Mouse (Mus musculus) spleen, adult 18-20 months (tissue): ENCODE data around the gene Cln3.

Experiments used
- DNase-seq, 2 experiments: peaks; one replicate each; pipeline ENCODE4 v3.0.0; 2022; ENCODE audit warnings: mixed read lengths in 2 of 2

Gene Cln3

DNA sequence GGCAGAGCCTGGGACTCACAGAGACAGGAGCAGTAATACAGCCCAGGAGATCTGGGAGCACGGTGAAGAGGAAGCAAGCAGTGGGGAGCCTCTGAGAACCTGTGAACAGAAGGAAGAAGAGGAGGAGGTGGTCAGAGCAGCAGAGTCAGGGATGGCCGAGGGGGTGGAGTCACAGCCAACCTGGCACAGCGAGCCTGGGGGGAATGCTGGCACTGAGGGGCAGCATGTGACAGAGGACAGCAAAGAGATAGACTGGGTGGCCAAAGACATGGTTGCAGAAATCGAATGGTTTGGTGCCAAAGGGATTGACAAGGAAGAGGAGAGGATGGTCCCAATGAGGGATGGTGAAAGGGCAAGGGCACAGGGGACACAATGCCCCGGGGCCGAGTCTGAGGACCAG, at the start of gene Cln3:
Gene Cln3, minus strand, starts transcription at position 101 of the 400 bp plus-strand sequence.
- DNase-seq, result no peak

DNA sequence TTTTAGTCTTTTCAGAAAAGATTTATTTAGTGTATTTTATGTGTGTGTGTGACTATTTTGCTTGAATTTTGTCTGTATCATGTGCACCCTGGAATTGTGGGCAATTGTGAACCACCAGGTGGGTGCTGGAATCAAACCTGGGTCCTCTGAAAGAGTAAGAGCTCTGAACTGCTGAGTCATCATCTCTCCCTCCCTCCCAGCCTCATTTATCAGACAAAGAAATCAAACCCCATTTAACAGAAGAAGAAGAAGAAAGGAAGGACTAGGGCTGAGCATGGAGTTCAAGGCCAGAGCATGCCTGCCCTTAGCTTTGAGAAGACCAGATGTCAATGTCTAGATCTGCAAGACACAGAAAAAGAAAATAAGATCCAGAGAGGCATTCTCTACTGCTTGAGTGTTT, 49.8 kb upstream of the Cln3 start:
- no peak for DNase-seq

DNA sequence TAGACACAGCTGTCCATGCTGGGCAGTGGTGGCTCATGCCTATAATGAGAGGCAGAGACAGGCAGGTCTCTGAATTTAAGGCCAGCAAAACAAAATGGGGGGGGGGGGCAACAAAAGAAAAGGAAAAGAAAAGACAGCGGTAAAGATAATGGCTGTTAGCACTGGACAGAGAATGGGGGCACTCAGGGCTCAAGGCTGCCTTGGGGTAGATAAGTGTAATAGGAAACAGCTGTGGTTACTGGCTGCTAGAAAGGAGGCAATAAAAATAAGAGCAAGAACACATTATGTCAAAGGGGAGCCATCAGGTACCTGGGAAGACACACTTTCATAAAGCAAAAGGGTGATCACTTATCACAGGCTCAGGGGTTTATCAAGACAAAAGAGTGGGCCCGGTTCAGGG, 46.9 kb upstream of the Cln3 start:
- DNase-seq, result no peak

DNA sequence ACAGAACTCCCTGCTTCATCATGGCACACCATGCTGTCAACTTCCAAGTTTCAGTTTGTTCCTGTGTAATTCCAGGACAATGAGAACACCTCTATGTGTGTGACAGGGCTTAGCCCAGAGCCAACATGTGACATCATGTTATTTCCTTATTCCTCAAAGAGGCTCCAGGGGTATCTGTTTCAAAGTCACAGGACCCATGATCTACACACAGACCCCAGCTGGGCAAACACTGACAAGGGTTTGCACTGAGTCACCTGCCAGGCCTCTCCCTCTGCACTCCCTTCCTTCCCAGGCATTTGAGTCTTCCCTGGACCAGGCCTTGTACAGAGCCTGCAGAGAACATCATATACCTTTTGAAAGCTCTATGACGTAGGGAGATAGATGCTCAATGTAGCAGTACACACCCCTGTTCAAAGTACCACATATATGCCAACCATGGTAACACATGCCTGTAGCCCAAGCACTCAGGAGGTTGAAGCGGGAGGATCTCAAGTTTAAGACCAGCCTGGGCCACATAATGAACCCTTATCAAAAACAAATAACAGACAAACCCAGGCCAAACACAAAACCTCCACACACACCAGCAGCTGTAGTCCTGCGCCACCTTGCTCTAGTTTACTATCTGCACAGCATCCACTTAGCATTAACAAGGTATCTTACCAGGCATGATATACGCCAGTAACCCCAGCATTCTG, 45.4 kb upstream of the Cln3 start, which contains the start of gene Nupr1:
Gene Nupr1, minus strand, starts transcription at position 38 of the 695 bp plus-strand sequence.
- DNase-seq, result no peak

DNA sequence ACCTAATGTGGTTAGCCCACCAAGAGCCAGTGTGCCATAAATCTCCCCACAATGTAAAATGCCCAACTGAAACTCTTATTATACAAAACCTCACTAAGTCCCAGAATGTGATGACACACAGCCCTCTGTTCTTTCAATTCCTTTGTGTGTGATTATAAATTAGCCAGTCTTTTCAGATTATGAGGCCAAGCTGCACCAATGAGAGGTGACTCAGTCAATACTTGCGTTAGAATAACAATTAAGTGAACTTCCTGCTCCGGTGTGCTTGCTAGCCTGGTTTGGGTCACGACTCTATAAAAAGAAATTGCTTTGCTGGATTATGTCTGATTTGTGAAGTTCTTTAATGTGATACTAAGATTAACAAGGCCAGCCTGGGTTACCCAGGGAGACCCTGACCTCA, 44.3 kb upstream of the Cln3 start:
- no peak for DNase-seq

DNA sequence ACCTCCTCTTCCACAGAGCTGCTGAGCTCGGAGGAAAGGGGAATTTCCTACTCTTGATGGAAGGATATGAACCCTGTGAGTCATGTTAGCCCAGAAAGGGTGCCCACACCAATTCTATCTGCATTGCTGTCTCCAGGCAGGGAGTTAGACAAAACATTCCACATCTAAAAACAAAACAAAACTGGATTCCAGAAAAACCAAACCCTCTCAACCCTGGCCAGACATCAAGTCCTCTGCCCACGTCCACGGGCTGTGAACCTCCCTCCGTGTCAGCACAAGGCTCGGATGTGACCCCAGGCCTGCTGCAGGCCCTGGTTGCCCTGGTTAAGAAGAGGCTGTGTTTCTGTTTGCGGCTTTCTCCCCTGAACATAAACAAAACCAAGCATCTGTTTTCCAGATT, 42.5 kb upstream of the Cln3 start:
- DNase-seq, result no peak

DNA sequence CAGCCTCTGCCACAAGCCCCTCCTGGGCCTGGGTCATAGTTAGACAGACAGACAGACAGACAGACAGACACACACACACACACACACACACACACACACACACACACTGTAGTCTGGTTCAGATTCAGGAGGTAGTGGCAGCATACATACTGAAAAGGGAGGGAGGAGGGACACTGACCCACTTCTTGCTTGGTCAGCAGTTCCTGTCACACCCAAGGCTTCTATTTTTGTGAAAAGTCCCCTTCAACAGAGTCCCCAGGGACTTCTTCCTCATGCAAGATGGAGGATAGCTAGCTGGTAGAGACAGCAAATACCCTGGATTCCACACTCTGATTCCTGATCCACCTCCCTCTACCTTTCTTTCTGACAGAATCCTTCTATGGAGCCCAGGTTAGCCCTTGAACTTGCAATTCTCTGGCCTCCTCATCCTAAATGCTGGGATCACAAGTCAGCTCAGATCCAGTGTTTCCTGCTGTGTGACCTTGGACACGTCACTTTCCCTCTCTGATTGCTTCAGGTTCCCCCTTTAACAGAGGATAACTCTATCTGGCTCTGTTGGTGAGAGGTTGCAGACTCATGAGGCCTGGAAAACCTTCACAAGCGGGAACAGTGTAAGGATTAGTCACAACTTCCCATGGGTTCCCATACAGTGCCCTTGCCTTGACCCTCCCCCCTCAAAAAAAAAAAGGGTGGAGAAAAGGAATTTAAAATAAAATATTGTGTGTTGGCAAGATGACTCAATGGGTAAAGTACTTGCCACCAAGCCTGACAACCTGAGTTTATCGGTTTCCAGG, 40.4 kb upstream of the Cln3 start:
- DNase-seq, result no peak

DNA sequence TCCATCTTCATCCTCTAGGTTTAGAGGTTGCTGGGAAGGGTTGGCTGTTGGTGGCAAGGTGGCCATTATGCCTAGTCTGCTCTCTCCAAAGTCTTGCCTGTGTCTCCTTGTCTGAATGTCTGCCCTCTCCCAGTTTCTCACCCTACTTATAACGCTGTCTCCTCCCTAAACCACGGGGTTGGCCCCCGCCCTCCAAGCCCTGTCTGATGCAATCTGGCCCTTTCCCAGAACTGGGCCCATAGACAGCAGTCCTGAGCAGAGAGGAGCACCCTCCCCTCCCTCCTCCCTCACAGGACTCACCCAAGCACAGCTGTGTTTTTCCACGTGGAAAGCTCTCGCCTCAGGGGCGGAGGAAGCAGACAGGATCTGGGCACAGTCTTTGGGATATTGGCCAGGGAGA, 39.8 kb upstream of the Cln3 start:
- DNase-seq, result peak in 1 of 2 experiments; percentile 16

DNA sequence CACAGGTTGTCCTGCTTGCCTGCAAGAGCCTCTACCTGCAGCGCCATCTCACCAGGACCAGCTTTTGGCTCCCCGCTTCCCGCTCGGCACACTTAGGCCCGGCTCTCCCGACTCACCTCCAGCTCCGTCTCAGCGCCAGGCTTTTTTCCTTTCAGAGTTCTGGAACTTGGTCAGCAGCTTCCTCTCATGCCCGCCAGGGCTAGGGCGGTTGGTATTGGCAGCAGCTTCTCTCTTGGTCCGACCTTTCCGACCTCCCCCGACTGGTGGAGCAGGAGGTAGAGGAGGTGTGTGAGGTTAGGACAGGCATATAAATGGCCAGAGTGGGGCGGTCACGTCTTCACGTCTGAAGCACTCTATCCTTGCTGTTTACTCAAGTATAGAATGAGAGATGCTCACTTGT, 39.2 kb upstream of the Cln3 start:
- DNase-seq, result no peak

DNA sequence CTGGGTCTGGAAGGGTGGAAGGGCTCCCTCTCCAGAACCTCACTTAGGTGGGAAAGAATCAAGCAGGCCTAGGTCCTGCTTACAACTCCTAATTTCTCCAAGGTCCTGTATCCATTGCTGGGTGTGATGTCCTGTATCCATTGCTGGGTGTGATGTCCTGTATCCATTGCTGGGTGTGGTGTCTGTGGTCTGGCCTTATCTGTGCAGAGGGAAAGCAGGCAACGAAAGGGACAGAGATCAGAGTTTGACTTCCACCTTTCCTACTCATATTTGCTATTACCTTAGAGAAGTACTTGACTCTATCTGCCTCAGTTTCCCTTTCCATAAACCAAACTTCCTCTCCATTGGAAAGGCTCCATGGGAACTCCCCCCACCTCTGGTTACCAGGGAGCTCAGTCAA, 37.8 kb upstream of the Cln3 start:
- no peak for DNase-seq

DNA sequence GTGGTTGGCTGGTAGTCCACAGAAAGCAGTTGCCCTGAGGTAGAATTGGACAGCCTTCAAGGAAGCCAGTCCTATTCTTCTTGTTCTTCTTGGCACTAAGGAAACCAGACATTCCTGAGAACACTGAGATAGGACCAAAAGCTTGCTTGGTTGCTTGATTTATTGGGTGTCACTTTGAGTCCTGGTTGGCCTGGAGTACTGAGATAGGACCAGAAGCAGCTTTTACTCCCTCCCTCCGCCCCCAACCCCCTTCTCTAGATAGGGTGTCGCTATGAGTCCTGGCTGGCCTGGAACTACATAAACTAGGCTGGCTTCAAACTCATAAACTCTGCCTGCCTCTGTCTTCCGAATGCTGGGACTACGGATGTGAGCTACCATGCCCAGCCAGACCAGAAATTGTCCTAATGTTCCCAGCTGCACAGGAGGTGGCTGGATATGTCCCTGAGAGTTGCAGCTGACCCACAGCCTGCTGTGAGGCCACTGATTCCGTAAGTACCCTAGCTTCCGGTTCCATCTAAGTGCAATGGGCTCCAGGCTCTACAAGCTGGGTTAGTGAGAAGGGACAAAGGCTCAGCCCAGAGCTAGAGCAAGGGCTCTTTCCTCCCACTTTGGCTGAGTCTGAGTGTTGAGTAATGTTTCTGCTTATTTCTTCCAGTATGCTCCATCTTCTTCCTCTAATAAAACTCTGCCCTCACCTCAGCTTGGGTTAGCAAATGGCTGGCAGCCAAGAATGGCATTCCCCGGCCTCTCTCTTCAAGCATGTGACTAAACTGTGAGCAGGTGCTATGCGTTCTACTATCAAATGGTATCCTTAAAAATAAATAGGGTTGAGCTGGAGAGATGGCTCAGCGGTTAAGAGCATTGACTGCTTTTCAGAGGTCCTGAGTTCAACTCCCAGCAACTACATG, 36.1 kb upstream of the Cln3 start:
- no peak for DNase-seq

DNA sequence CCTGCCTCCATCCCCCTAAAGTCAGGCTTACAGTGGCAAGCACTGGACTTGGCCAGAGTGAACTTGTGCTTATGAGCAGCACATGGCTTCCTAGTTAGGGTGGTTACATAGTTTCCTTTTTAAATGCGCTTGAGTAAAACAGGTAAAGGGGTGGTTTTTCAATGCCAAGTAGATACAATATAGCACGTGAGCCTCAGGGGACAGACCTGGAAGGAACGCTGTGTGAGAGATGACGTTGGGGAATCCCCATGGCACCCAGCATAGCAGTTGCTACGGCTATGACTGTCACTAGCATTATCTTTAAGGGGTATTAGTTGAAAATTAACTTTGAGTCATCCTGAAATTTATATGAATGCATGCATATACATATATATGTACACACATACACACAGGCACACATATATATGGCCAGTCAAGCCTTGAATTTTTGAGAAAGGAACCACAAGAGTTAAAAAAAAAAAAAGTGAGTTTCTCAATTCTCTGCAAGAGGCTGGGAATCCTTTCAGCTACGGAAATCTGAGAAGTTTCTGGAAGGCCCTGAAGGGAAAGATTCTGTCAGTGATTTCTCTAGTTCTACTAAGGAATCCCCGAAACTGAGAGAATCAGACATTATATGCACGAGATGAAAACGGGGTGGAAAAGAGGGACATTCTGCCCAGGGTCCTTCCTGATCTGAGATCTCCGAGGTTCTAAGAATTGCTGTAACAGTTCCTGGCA, 34.1 kb upstream of the Cln3 start:
- DNase-seq, result no peak

DNA sequence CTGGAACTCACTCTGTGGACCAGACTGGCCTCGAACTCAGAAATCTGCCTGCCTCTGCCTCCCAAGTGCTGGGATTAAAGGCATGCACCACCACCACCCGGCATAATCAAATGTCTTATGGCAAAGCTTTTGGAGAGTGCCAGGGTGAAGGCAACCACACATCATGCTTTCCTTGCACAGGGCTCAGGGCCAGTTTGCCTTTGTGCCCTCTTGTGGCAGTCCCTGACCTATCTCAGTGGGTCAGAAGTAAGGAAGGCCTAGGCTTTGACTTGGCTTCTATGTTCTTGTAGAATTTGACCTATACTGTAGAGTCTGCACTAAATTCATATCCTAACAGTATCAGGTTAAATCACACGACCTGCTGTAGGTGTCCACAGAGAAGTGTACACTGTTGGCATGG, 31.1 kb upstream of the Cln3 start:
- DNase-seq, result no peak

DNA sequence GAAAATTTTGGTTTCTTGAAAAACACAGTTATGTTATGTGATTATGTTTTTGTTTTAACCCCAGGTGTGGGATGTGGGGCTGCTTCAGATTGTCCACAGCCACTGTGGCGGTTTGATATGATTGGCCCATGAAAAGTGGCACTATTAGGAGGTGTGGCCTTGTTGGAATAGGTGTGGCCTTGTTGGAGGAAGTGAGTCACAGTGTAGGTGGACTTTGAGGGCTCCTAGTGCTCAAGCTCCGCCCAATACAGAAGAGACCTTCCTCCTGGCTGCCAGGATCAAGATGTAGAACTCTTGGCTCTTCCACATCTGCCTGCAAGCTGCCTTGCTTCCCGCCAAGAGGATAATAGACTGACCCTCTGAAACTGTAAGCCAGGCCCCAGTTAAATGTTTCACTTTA, 27.1 kb upstream of the Cln3 start:
- no peak for DNase-seq

DNA sequence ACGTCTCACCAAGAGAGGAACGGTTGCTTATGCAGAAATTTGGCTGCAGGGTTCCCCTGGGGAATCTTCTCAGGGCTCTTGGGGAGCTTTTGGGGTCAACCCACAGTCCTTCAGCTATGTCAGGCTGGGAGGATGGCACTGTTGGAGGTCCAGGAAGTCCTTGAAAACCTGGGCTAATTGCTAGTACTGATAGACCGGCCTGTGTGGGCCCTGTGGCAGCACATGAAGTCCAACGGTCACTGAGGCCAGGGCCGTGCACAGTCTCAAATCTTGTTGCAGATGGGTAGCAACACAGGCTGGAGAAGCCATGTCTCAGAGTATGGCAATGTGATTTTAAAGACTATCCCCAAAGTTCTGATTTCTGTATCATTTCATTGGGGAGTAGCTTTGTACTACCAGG, 22.2 kb upstream of the Cln3 start:
- no peak for DNase-seq

DNA sequence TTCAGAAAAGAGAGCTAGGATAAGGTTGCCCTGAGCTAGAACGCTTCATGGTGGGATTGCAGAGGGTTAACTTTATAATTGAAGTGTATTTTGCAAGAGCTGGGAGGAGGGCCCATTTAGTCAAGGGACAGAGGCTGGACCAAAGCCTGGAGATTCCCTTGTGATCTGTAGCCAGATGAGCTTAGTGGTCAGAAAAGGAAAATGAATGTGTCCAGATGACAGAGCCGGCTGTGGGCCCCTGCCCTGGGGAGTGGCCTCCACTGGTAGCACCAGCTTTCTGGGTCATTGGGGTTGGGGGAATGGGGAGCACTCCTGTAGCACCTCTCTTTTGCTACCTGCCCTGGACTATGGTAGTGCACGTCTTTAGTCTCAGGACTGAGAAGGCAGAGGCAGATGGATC, 21.4 kb upstream of the Cln3 start:
- no peak for DNase-seq

DNA sequence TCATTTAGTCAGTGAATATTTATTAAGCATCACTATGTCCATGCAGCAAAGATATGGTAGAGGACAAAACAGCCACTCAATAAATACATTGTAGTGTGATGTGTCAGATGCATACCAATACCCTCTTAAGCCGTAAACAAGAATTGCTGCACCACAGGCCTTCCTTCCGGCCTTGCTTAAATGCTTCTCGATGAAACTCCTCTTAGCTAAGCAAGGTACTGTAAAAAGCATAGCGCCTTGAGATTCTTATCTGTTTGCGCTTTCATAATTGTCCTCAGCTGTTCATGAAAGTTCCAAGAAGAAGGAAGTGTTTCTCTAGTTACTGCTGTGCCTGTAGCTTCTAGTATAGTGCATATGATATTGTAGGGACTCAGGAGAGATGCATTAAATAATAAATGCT, 21.0 kb upstream of the Cln3 start:
- no peak for DNase-seq

DNA sequence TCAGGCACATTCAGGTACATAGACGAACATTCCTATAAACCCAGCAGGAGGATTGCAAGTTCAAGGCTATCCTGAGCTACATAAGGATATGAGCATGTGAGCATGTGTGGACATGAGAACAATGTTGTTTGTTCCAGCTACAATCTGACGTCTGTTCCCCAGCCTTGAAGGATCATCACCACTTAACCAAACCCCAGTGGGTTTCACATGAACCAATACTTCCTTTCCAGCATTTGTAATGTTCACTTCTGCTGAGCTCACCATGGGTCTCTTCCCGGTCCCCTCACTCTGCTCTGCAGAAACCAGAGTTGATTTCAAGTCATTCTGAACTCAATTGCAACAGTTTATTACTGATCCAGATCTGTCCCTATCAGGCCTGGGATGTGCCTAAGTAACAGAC, 17.0 kb upstream of the Cln3 start:
- DNase-seq, result no peak

DNA sequence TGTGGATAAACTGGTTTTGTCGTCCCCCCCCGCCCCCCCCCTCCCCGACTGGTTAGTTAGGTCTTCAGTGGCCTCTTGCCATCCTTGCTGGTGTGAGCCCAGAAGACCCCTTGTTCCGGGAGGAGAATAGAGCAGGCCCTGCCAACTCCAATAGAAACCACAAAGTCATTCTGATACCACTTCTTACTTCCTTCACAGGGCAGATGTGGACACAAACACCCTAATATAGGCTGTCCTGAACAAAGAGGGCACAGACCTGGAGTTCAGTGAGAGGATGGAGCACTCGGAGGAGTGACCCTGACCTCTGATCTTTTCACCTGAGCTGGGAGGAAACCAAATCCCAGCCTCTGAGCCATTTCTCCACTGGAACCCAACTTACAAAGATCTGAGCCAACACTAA, 16.3 kb upstream of the Cln3 start:
- no peak for DNase-seq

DNA sequence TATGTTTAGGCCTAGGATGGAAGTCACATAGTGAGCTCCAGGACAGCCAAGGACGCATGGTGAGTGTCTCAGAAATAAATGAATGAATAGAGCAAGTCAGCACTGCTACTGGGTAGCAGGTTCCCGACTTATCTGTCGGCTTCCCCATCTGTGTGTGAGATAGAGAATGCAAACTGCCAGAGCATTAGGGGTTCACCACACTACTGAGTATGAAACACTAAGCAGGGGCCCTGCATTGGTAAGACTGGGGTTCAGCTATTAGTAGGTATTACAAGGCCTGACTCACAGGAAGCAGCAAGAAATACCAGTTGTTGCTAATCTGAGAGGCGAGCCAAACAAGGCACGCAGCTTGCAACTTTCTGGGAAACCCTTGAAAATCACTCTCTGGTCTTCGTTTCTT, 13.3 kb upstream of the Cln3 start:
- no peak for DNase-seq

DNA sequence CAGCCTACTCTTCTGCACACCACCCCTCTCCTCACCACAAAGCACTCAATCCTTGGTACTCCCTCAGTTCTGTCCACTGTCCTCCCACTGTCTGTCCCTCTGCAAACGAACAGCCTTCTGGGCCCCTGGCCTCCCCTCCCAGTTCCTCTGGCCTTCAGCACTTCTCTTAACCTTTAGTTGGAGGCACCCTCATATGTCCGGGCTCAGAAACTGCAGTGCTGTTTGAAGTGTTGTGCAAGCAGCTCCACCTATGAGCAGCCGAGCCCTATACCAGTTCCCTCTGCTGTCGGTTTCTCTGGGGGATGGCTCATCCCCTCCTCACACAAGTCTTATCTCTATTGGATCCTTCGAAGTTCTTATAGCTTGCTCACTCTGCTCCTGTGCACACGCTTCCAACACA, 10.8 kb upstream of the Cln3 start:
- no peak for DNase-seq

DNA sequence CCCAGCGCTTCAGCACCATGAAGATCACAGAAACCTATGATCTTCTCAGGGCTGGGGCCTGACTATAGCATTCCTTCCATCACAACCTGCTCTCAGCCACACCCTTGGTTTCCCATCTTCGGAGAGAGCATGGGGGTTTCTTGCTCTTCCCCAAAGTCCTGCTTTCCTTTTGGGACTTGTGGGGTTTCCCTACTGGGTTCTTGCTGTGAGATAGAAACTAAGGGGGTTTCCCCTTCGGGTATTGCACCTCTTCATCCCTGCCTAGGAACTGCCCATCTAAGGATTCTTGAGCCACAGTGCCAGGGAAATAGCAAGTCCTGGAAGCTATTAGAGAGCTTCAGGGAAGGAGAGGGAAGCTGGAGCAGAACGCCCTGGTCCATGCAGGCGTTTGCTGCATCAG, 10.3 kb upstream of the Cln3 start:
- DNase-seq, result no peak
